Mouse (Mus musculus) heart, adult 2 months (tissue): ENCODE results near the gene Ddx60. TPM values are rescaled to one million over a fixed set of nuclear protein-coding genes. Genes with fewer than 3 reads are reported as not detected.

Experiments used
- DNase-seq, 2 experiments: peaks; one replicate each; pipeline ENCODE4 v3.0.0; 2021
- H3K27ac ChIP-seq: fragments of 200-600 bp; 2 replicates; pipeline ENCODE4 v1.8.1; 2022
- H3K27me3 ChIP-seq: fragments of 200-500 bp; 2 replicates; pipeline ENCODE4 v1.6.1; 2012; ENCODE audit warnings: mild to moderate bottlenecking, low read length, inconsistent platforms, mixed read lengths; ENCODE audit not compliant: control insufficient read depth, insufficient read depth
- H3K36me3 ChIP-seq: fragments of 200-500 bp; 2 replicates; pipeline ENCODE4 v1.6.1; 2012; ENCODE audit warnings: low read length, inconsistent platforms; ENCODE audit not compliant: control insufficient read depth, insufficient read depth
- H3K4me1 ChIP-seq: fragments of 200-500 bp; 2 replicates; pipeline ENCODE4 v1.6.1; 2011; ENCODE audit warnings: low read length; ENCODE audit not compliant: control insufficient read depth, insufficient read depth
- H3K4me3 ChIP-seq: fragments of 200-600 bp; 2 replicates; pipeline ENCODE4 v1.8.1; 2022
- H3K79me2 ChIP-seq: fragments of 200-500 bp; replicated peaks from 2 replicates; pipeline ENCODE4 v1.6.1; 2012; ENCODE audit warnings: mild to moderate bottlenecking, inconsistent platforms, low read length, moderate library complexity, mixed read lengths; ENCODE audit not compliant: control insufficient read depth, insufficient read depth
- H3K9ac ChIP-seq: fragments of 200-500 bp; 2 replicates; pipeline ENCODE4 v1.6.1; 2012; ENCODE audit warnings: low read depth, mild to moderate bottlenecking, control low read depth, inconsistent platforms, low read length, mixed read lengths
- CTCF ChIP-seq: fragments of 200-600 bp; IDR thresholded peaks from 2 replicates; pipeline ENCODE4 v1.8.1; 2022; ENCODE audit warnings: antibody characterized with exemption, mild to moderate bottlenecking, moderate library complexity
- EP300 ChIP-seq: fragments of 200-500 bp; IDR thresholded peaks from 2 replicates; pipeline ENCODE4 v1.6.1; 2011; ENCODE audit warnings: low read depth, low read length, control low read depth; ENCODE audit not compliant: insufficient read depth
- POLR2A ChIP-seq: fragments of 200-500 bp; IDR thresholded peaks from 2 replicates; pipeline ENCODE4 v1.6.1; 2011; ENCODE audit warnings: mild to moderate bottlenecking, low read depth, low read length, control low read depth; ENCODE audit not compliant: insufficient read depth
- WGBS: fragments of 180-500 bp; shearing (Covaris S2); methylation state at CpG from one replicate; pipeline ENCODE4 v1.1.7; 2018; 5-methylcytosine and 5-hydroxymethylcytosine counted together
- intact Hi-C: fragments of 180-260 bp; cut with DNase I; formaldehyde crosslinking; loops from one replicate; pipeline ENCODE4 v1.15.1; 2025
- polyA plus RNA-seq: library from polyadenylated mRNA; depleted of rRNA; stranded (reverse); fragments of >200 nt; gene quantifications from 2 replicates; pipeline ENCODE4 v1.2.3, GENCODE M21; 2012
- total RNA-seq, 2 experiments: library from RNA; stranded (reverse); gene quantifications; 2 replicates each; pipeline ENCODE4 v1.2.3; 2021

Gene Ddx60
- total and polyA plus RNA-seq, 3 experiments: 0.53 to 1.7 (median 1.1) TPM

- no peaks in the 10 kb centered on the region for H3K27me3 ChIP-seq
- no peak overlapping the region for H3K9ac ChIP-seq
- no peak for TF ChIP-seq CTCF
- H3K36me3 ChIP-seq: no peaks in the 10 kb centered on the region; the same call in 1 of the 2 replicates
- no peak for DNase-seq
- H3K79me2 ChIP-seq: no peaks in the 10 kb centered on the region
- H3K27ac ChIP-seq: no peak overlapping the region
- intact Hi-C loops: no loop called here
- no peak overlapping the region for H3K4me3 ChIP-seq
- H3K4me1 ChIP-seq: no peaks in the 10 kb centered on the region
- whole genome bisulfite sequencing: 90% methylated on average over 3 of the region's 3 CpGs
Measured at GRCm38 (mm10) chr8:61969581-61969980, 41.7 kb downstream of the Ddx60 start.

GRCm38 (mm10) chr8:61984941-61985340, 57.1 kb downstream of the Ddx60 start:
- H3K4me1 ChIP-seq: no peaks in the 10 kb centered on the region; the same call in 1 of the 2 replicates
- peaks cover 4% of the 10 kb centered on the region for H3K36me3 ChIP-seq
- WGBS: 89% methylated on average over 4 of the region's 4 CpGs
- intact Hi-C loops: no loop called here
- H3K27ac ChIP-seq: no peak overlapping the region
- TF ChIP-seq POLR2A (no peak), CTCF (no peak), EP300 (no peak)
- no peaks in the 10 kb centered on the region for H3K79me2 ChIP-seq
- no peak overlapping the region for H3K4me3 ChIP-seq
- no peak for DNase-seq
- no peak overlapping the region for H3K9ac ChIP-seq
- H3K27me3 ChIP-seq: no peaks in the 10 kb centered on the region

GRCm38 (mm10) chr8:61985703-61986475, 58.0 kb downstream of the Ddx60 start:
- Histone ChIP-seq H3K4me1 (no peaks in the 10 kb centered on the region; the same call in 1 of the 2 replicates), H3K4me3 (no peak overlapping the region), H3K27me3 (no peaks in the 10 kb centered on the region), H3K27ac (no peak overlapping the region), H3K79me2 (no peaks in the 10 kb centered on the region), H3K36me3 (peaks cover 4% of the 10 kb centered on the region), H3K9ac (no peak overlapping the region)
- no peak for TF ChIP-seq POLR2A
- no peak for TF ChIP-seq CTCF
- 0 out of 2 replicates have a peak, but pooled peaks have one; percentile 6 for TF ChIP-seq EP300
- DNase-seq: peak in 1 of 2 experiments; percentile 18
- intact Hi-C loops: no loop called here
- 22% methylated on average over 6 of the region's 6 CpGs for WGBS

DNA sequence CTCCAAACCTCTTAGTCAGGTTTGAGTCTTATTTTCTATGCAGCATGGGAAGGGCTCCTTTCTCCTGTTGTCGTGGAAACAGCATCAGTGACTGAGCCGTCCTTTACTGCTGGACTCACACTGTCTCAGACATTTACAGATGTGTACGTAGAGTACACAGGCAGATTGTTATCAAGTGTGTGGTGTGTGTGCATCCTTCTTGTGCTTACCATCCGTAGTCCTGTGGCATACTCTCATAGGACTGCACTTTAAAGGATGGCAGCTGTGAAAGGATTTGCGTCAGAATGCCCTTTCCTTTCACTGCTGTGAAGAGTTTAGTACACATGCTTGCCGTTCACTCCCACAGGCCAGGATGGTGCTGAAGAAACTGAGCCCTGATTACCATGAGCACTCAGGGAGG, 61.6 kb downstream of the Ddx60 start:
- H3K9ac ChIP-seq: no peak overlapping the region
- TF ChIP-seq POLR2A: no peak
- H3K27me3 ChIP-seq: no peaks in the 10 kb centered on the region
- H3K4me1 ChIP-seq: no peaks in the 10 kb centered on the region; the same call in 1 of the 2 replicates
- DNase-seq: no peak
- no peak overlapping the region for H3K27ac ChIP-seq
- H3K4me3 ChIP-seq: no peak overlapping the region
- H3K36me3 ChIP-seq: peaks cover 4% of the 10 kb centered on the region
- intact Hi-C loops: no loop called here
- WGBS: 72% methylated on average over 6 of the region's 6 CpGs
- no peaks in the 10 kb centered on the region for H3K79me2 ChIP-seq

DNA sequence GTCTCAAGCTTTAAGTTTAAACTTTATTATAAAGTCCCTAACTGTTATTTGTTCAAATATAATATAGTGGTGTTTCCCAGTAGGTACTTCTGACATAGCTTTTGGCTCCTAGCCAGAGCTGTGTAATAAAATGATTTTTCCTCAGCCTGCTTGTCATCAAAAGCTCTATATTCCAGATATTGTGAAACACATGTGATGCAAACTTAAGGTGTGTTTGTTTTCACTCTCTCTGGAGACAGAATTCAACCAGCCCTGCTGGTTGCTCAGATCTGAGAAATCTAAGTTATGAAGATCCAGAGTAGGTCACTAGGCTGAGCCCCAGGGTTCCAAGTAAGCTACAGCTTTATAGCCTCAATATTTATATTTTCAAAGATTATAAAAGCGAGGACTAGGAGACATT, 64.9 kb downstream of the Ddx60 start:
- no peaks in the 10 kb centered on the region for H3K79me2 ChIP-seq
- intact Hi-C loops: no loop called here
- H3K4me1 ChIP-seq: no peaks in the 10 kb centered on the region
- H3K27ac ChIP-seq: no peak overlapping the region
- DNase-seq: no peak
- no peaks in the 10 kb centered on the region for H3K36me3 ChIP-seq
- H3K4me3 ChIP-seq: no peak overlapping the region
- no peak overlapping the region for H3K9ac ChIP-seq
- TF ChIP-seq POLR2A (no peak), EP300 (no peak), CTCF (no peak)
- WGBS: 92% methylated on average over 1 of the region's 1 CpGs
- no peaks in the 10 kb centered on the region for H3K27me3 ChIP-seq

- Histone ChIP-seq H3K27ac (no peak overlapping the region), H3K36me3 (no peaks in the 10 kb centered on the region; the same call in 1 of the 2 replicates), H3K4me3 (no peak overlapping the region), H3K27me3 (no peaks in the 10 kb centered on the region), H3K9ac (no peak overlapping the region), H3K4me1 (no peaks in the 10 kb centered on the region), H3K79me2 (no peaks in the 10 kb centered on the region)
- intact Hi-C loops: no loop called here
- TF ChIP-seq CTCF: no peak
- no peak for TF ChIP-seq EP300
- TF ChIP-seq POLR2A: no peak
- no peak for DNase-seq
- 68% methylated on average over 2 of the region's 2 CpGs for WGBS
Measured at GRCm38 (mm10) chr8:61997125-61997524, 69.2 kb downstream of the Ddx60 start.
